Mouse (Mus musculus): ENCODE results near the gene Prkaa1. TPM values are rescaled to one million over a fixed set of nuclear protein-coding genes. Genes with fewer than 3 reads are reported as not detected.
"Not testable (repeated sequence)": the region's sequence is repeated elsewhere in the genome, so short reads cannot be mapped to it uniquely, and the experiment has no call there.

Gene Prkaa1
- polyA plus RNA-seq, 1 experiment from 2014 or later, result 19.9 TPM

DNA sequence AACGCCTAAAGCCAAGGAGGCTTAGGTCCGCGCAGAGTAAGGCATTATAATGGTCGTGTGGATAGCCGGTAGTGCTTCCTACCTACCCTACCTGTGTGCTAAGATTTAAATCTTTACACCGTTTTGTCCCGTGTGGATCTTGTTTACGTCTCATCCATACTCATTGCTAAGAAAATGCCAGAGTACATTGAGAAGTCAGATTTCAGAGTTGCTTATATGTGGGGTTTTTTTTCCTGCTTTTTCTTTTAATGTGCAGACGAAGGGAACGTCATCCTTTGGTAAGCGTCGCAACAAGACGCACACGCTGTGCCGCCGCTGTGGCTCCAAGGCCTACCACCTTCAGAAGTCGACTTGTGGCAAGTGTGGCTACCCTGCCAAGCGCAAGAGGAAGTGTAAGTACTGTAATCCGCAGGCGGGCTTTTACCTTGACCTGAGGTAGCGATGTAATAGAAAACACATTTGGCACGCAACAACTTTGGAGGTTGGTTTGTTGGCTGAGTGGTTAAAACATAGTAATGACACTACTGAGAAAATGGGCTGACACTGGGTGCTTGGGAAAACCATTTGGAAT lies 26.5 kb upstream of the Prkaa1 start:
- Histone ChIP-seq H3K36me3 (peaks cover 30% of the 10 kb centered on the region), H3K27ac (peak overlapping the region; percentile 95), H3K4me3 (replicated peaks) (peak overlapping the region; percentile 84), H3K27me3 (replicated peaks) (no peaks in the 10 kb centered on the region), H3K4me1 (peaks cover 4% of the 10 kb centered on the region; the same call in 1 of the 2 replicates), H3K9ac (peak overlapping the region; percentile 91), H3K4me2 (peak overlapping the region; percentile 66), H3K9me3 (no peaks in the 10 kb centered on the region)
- no peak for ATAC-seq (ENCODE audit: insufficient read depth, low FRiP score, low read depth)
- WGBS, result under 1% methylated on average over 22 of the region's 22 CpGs

- WGBS, result 90% methylated on average over 9 of the region's 9 CpGs
- Histone ChIP-seq H3K36me3 (peaks cover 36% of the 10 kb centered on the region), H3K4me2 (no peak overlapping the region), H3K27me3 (replicated peaks) (no peaks in the 10 kb centered on the region), H3K9me3 (no peaks in the 10 kb centered on the region), H3K9ac (no peak overlapping the region), H3K27ac (no peak overlapping the region), H3K4me1 (peaks cover 4% of the 10 kb centered on the region; the same call in 1 of the 2 replicates), H3K4me3 (replicated peaks) (no peak overlapping the region)
- ATAC-seq (ENCODE audit: insufficient read depth, low FRiP score, low read depth), result no peak
These were observed 25.0 kb upstream of the Prkaa1 start for GRCm38 (mm10) chr15:5118626-5119025.

- no peak for ATAC-seq (ENCODE audit: insufficient read depth, low FRiP score, low read depth)
- H3K4me3 ChIP-seq (replicated peaks), result no peak overlapping the region
- no peak overlapping the region for H3K9ac ChIP-seq
- H3K4me2 ChIP-seq, result no peak overlapping the region
- WGBS, result 83% methylated on average over 2 of the region's 2 CpGs
- H3K4me1 ChIP-seq, result peaks cover 4% of the 10 kb centered on the region; the same call in 1 of the 2 replicates
- H3K27me3 ChIP-seq (replicated peaks), result no peaks in the 10 kb centered on the region
- no peaks in the 10 kb centered on the region for H3K9me3 ChIP-seq
- peaks cover 38% of the 10 kb centered on the region for H3K36me3 ChIP-seq
- H3K27ac ChIP-seq, result no peak overlapping the region
These were observed 24.5 kb upstream of the Prkaa1 start for GRCm38 (mm10) chr15:5119192-5119591.

- no peaks in the 10 kb centered on the region for H3K9me3 ChIP-seq
- no peak overlapping the region for H3K27ac ChIP-seq
- H3K9ac ChIP-seq, result no peak overlapping the region
- H3K4me1 ChIP-seq, result peaks cover 4% of the 10 kb centered on the region; the same call in 1 of the 2 replicates
- 87% methylated on average over 2 of the region's 2 CpGs for WGBS
- H3K27me3 ChIP-seq (replicated peaks), result no peaks in the 10 kb centered on the region
- H3K36me3 ChIP-seq, result peaks cover 43% of the 10 kb centered on the region
- H3K4me2 ChIP-seq, result no peak overlapping the region
- no peak for ATAC-seq (ENCODE audit: insufficient read depth, low FRiP score, low read depth)
- H3K4me3 ChIP-seq (replicated peaks), result no peak overlapping the region
These were observed 24.0 kb upstream of the Prkaa1 start for GRCm38 (mm10) chr15:5119707-5120106.

- ATAC-seq (ENCODE audit: insufficient read depth, low FRiP score, low read depth), result peak; percentile 45; the same call in 1 of the 2 replicates
- Histone ChIP-seq H3K4me1 (peaks cover 4% of the 10 kb centered on the region; the same call in 1 of the 2 replicates), H3K9me3 (no peaks in the 10 kb centered on the region), H3K9ac (no peak overlapping the region), H3K27me3 (replicated peaks) (no peaks in the 10 kb centered on the region), H3K36me3 (peaks cover 49% of the 10 kb centered on the region), H3K4me3 (replicated peaks) (no peak overlapping the region), H3K27ac (no peak overlapping the region), H3K4me2 (no peak overlapping the region)
- WGBS, result 83% methylated on average over 12 of the region's 12 CpGs
These were observed 21.9 kb upstream of the Prkaa1 start for GRCm38 (mm10) chr15:5121535-5122313.

- no peaks in the 10 kb centered on the region for H3K9me3 ChIP-seq
- H3K36me3 ChIP-seq, result peaks cover 25% of the 10 kb centered on the region
- no peak overlapping the region for H3K27ac ChIP-seq
- no peak overlapping the region for H3K9ac ChIP-seq
- no peaks in the 10 kb centered on the region for H3K27me3 ChIP-seq (replicated peaks)
- WGBS, result 69% methylated on average over 4 of the region's 4 CpGs
- no peak overlapping the region for H3K4me3 ChIP-seq (replicated peaks)
- no peak for ATAC-seq (ENCODE audit: insufficient read depth, low FRiP score, low read depth)
- H3K4me1 ChIP-seq, result no peaks in the 10 kb centered on the region
- no peak overlapping the region for H3K4me2 ChIP-seq
These were observed 17.2 kb upstream of the Prkaa1 start for GRCm38 (mm10) chr15:5126456-5126855.

DNA sequence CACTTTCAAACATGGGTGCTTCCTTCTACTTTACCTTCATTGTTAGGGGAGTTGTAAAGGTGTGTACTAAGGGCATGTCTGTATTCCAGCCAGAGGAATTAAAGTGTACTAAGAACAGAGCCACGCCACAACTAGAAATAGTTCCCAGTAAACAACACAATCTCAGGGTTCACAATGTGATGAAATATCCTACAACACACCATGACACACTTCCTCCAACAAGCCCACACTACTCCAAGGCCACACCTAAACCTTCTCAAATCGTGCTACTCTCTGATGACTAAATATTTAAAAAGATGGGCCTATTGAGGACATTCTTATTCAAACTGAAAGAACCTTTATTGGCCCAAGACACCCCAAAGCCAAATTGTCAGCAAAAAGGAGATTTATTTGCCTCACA lies 16.2 kb upstream of the Prkaa1 start:
- WGBS, result 80% methylated on average over 2 of the region's 2 CpGs
- Histone ChIP-seq H3K9ac (no peak overlapping the region), H3K27ac (no peak overlapping the region), H3K4me1 (no peaks in the 10 kb centered on the region), H3K9me3 (no peaks in the 10 kb centered on the region), H3K4me3 (replicated peaks) (no peak overlapping the region), H3K27me3 (replicated peaks) (no peaks in the 10 kb centered on the region), H3K36me3 (peaks cover 17% of the 10 kb centered on the region), H3K4me2 (no peak overlapping the region)
- no peak for ATAC-seq (ENCODE audit: insufficient read depth, low FRiP score, low read depth)

DNA sequence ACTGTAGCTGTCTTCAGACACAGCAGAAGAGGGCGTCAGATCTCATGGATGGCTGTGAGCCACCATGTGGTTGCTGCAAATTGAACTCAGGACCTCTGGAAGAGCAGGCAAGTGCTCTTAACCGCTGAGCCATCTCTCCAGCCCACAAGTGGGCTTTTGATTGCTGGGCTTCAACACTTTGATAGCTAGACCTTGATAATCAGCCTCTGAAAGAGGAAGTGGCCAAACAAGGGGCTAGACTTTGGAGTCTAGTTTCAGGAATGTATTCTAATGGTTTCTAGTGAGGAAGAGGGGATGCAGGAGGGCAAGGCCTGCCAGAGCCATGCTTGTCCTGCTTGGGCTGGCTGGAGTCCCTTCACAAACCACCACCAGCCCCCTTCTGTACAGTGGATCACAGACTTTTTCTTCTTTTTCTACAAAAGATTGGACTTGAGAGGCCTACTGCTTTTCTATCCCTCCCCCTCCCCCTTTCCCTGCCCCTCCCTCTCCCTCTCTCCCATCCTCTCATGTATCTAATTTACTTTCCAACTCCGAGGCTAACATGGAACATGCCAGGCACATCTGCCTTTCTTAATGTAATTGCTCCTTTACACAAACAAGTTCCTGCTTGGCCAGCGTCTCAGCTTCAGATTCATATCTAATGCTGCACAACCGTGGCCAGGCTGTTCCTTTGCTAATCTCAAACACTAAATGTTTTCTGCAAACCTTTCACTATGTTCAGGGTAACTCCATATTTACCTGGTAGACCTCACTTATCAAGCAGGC lies 15.3 kb upstream of the Prkaa1 start:
- H3K4me2 ChIP-seq, result no peak overlapping the region
- no peak overlapping the region for H3K27ac ChIP-seq
- no peak for ATAC-seq (ENCODE audit: insufficient read depth, low FRiP score, low read depth)
- WGBS, result 48% methylated on average over 5 of the region's 5 CpGs
- no peaks in the 10 kb centered on the region for H3K27me3 ChIP-seq (replicated peaks)
- no peaks in the 10 kb centered on the region for H3K9me3 ChIP-seq
- no peak overlapping the region for H3K4me3 ChIP-seq (replicated peaks)
- H3K4me1 ChIP-seq, result no peaks in the 10 kb centered on the region
- H3K9ac ChIP-seq, result no peak overlapping the region
- H3K36me3 ChIP-seq, result peaks cover 12% of the 10 kb centered on the region; the same call in 1 of the 2 replicates

- no peak overlapping the region for H3K4me2 ChIP-seq
- no peaks in the 10 kb centered on the region for H3K27me3 ChIP-seq (replicated peaks)
- H3K9ac ChIP-seq, result no peak overlapping the region
- H3K36me3 ChIP-seq, result peaks cover 11% of the 10 kb centered on the region; the same call in 1 of the 2 replicates
- WGBS, result 89% methylated on average over 12 of the region's 12 CpGs
- no peak for ATAC-seq (ENCODE audit: insufficient read depth, low FRiP score, low read depth)
- no peak overlapping the region for H3K27ac ChIP-seq
- H3K4me3 ChIP-seq (replicated peaks), result no peak overlapping the region
- H3K4me1 ChIP-seq, result no peaks in the 10 kb centered on the region
- no peaks in the 10 kb centered on the region for H3K9me3 ChIP-seq
These were observed 14.4 kb upstream of the Prkaa1 start for GRCm38 (mm10) chr15:5129111-5129805.

DNA sequence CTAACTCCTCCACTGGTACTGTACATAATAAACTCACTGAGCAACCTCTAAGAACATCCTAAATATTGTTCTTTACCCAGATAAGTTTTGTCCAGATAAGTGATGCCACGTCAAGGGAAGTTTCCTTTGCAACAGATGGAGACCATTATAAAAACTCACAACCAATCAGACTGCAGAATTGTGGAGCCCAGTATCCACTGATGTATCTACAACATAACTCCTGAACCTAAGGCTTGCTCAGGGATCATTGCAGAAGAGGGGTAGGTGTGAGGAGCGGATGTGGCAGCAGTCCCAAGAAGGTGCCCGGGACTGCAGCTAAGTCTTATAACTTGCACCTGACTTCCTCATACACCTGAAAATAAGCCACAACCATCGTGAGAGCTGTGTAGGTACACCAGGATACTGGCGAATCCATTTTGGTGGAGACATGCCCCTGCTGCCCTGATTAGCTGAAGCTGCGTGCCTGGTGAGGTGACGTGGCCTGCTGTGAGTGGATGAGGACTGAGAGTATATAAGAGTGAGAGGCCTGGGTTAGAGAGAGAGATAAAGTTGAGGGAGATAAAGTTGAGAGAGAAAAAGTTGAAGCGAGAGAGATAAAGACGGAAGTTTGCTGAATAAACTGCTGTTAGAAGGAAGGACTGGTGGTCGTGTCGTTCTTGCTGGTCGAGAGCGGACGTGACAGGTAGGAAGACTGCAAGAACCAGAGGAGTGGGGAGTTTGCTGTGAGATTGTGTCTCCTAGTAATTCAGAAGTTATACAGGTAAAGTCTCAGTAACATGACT lies 12.6 kb upstream of the Prkaa1 start:
- not testable (repeated sequence) for ATAC-seq (ENCODE audit: insufficient read depth, low FRiP score, low read depth); H3K36me3 ChIP-seq; H3K9me3 ChIP-seq; H3K4me3 ChIP-seq (replicated peaks); H3K9ac ChIP-seq; H3K4me2 ChIP-seq; H3K27ac ChIP-seq; H3K27me3 ChIP-seq (replicated peaks); H3K4me1 ChIP-seq
- WGBS, result 72% methylated on average over 14 of the region's 14 CpGs

DNA sequence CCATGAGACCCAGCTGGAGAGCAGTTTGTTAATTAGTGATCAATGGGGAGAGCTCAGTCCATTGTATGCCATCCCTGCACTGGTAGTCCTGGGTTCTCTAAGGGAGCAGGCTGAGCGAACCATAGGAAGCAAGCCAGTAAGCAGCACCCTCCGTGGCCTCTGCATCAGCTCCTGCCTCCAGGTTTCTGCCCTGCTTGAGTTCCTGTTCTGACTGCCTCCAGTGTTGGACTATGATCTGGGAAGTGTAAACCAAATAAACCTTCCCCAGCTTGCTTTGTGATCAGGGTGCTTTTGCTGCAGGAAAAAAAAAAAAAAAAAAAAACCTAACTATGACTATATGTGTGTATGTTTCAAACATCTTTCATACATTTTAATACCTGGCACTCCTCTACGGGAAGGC lies 10.4 kb upstream of the Prkaa1 start:
- H3K9me3 ChIP-seq, result no peaks in the 10 kb centered on the region
- no peaks in the 10 kb centered on the region for H3K27me3 ChIP-seq (replicated peaks)
- H3K36me3 ChIP-seq, result no peaks in the 10 kb centered on the region
- WGBS, result 78% methylated on average over 3 of the region's 3 CpGs
- no peak overlapping the region for H3K4me3 ChIP-seq (replicated peaks)
- H3K4me1 ChIP-seq, result no peaks in the 10 kb centered on the region
- no peak overlapping the region for H3K4me2 ChIP-seq
- ATAC-seq (ENCODE audit: insufficient read depth, low FRiP score, low read depth), result 0 out of 2 replicates have a peak, but pooled peaks have one; percentile 32
- no peak overlapping the region for H3K27ac ChIP-seq
- H3K9ac ChIP-seq, result no peak overlapping the region
